Mouse (Mus musculus): ENCODE data around the gene Mbtd1.
"Not testable (repeated sequence)": the region's sequence is repeated elsewhere in the genome, so short reads cannot be mapped to it uniquely, and the experiment has no call there.

The Mbtd1 gene

DNA sequence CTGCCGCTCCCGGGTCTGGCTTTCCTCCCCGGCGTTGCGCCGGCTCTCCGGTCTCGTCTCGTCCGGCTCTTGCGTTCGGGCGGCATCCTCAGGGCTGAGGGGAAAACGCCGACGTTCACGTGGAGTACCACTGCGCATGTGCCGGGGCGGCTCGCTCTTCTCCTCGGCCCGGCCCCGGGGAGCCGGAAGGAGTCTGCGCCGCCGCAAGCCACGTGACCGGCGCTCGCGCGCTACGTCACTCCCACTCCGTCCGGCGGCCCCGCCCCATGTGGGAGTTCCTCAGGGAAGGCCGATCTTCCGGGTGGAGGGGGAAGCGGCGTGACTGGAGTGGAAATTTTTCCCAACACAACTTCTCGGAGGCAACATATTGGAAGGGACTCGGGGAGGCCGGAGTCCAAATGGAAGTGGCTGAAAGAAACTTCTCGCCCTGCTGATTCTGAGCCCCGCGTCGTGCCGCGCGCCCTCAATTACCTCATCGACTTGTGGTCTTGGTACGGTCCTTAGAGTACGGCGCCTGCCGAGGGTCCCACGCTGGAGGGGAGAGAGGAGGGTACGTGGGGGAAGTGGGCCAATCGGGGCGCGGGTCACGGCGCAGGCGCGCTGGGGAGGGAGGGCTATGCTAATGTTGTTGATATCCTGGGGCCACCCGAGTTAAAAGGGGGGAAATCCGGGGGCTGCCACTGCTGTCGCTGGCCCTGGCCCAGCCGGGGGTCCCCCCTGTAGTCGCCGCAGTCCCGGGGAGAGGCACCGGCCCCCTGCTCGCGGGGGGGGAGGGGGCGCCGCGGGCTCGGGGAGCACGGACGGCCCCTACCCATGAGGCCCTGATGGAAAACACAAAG, at the start of gene Mbtd1, which contains the start of gene Utp18:
Mbtd1 (plus strand) TSS at position 281 of the 839 bp plus-strand sequence.
Utp18 (minus strand) TSS at position 195 of the 839 bp plus-strand sequence.
- peak; percentile 99 for DNase-seq

DNA sequence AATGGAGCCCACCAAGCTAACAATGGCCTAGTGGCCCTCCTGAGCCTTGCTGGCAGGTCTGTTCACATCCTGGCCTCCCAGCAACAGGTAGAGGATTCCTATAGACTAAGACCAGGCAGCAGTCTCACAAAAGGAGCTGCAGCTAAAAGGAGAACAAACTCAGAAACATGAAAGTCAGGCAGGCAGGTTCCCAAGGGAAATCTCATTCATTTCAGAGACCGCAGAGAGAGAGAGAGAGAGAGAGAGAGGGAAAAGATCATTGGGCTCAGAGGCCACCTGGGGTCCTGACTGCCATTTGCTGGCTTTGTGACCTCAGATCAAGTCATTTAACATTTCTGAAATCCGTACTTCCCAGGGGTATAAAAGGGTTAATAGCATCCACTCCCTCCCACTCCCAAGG, 38.3 kb upstream of the Mbtd1 start:
- no peak for DNase-seq

DNA sequence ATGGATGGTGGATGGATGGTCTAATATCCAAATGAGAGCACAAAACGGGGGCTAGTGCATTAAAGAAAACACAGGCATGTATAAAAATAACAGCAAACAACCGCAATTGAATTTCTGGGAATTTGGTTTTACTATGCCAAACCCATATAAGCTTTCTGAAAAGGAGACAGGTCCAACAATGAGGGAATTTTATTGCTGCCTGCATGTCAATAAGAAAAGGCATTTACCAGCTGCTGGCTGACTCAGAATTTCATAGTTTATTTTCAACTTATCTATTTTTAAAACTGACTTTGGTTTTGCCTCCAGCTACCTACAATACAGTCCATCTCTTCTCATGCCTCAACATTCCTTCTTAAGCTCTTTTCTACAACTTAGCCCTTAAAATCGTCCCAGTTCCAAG, 33.1 kb upstream of the Mbtd1 start:
- DNase-seq = no peak

DNA sequence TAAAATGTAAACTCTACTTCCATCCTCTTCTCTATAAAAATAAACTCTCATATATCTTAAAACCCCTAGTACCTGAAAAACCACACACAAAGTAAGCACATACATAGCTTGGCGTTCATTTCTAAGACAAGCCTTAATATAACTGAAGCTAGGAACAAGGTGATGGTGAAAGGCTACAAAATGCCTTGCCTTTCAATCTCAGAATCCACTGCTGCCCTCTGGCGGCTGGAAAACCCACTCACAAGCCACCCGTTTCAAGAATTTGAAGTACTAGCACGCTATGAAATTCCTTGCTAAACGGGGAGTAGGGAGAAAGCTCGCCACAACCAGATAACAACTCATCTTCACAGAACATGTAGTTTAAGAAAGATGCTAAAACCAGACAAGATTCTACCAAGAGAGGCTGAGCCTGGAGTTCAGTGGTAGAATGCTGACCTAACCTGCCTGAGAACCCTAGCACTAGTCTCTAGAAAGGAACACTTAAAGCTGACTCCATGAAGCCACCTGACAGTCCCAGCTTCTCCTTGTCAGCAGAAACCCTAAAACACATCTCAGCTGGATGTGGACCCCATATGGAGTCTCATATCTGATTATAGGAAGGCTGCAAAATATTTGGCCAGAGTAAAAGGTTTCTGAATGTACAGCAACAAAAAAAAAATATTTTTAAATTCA, 29.2 kb upstream of the Mbtd1 start:
- peak; percentile 75 for DNase-seq

DNA sequence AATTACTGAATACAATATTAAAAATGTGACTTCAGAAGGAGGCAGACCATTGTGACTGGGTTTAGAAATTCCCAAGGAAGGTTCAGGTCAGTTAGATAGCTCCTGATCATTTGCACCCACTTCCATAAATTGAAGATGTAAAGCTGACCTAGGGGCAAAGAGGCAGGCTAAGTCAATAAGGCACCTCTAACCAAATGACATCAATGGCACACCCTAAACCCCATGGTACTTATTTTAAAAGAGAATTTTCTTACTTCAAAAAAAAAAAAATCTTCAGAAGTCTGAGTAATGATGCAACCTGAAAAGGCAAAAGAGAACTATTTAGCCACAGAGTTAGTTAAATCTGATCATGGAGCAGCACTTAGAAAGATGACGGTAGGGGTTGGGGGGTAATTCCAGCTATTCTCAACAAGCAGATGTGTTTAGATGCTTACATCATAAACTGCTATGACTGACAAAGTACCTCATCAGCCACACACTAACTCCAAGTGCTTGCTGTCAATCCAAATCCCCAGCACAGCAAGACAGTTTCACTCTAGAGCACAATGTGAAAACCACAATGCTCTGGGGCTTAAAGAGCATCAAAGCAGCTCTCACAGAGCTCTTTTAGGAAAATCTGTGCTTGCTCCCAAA, 25.0 kb upstream of the Mbtd1 start:
- no peak for DNase-seq

DNA sequence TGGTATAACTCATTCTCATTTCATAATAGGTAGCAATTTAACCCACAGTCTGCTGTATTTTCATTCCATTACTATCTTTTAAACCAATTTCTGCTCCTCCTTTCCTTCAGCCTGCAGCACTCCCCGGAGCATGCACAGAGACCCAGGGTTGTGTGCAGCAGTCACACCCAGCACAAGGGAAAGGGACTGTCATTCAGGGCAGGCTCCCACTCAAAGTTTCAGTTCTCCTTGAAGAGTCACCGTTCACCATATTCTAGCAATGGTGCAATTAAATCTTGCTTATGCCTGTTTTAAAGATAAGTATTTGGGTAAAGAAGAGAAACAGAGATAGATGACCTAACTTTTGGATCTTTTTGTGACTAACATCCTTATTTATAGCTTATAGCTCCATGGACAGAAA, 24.5 kb upstream of the Mbtd1 start:
- no peak for DNase-seq

DNA sequence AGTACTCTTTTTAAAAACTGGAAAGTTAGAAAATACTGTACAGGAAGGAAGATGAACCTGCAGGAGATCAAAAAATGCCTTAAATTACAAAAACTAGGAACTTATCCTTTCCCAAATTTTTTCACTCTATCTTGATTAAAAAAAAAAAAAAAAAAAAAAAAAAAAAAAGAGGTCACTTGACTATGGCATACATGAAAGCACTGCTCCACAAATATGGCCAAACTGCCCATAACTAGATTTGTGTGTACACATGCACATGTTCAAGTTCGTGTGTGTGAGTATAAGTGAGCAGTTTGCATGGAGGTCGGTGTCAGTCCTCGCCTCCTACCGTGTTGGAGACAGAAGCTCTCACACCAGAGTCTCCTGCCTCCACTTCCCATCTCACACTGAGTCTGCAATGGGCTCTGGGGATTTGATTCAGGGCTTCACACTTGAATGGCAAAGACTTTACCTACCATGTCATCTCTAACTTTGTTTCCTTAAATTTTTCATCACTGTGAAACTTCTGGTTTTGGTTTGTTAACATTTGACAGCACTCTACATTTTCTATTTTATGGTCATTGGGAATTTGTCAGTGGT, 23.5 kb upstream of the Mbtd1 start:
- no peak for DNase-seq

DNA sequence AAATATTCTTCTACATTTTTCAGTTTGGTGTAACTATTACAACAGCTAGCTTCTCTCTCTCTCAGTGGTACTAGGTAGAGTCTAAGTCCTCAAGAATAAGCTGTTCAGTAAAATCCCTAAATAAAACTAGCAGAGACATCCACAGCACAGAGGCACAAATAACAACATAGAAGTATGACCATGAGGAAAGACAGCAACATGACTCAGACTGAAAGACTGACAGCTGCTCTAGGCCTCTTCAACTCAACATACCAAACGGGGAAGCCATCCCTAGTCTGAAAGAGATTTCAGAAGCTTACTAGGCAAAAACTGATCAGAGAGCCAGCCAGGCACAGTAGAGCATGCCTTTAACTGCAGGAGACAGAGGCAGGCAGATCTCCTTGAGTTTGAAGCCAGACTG, 23.0 kb upstream of the Mbtd1 start:
- no peak for DNase-seq

DNA sequence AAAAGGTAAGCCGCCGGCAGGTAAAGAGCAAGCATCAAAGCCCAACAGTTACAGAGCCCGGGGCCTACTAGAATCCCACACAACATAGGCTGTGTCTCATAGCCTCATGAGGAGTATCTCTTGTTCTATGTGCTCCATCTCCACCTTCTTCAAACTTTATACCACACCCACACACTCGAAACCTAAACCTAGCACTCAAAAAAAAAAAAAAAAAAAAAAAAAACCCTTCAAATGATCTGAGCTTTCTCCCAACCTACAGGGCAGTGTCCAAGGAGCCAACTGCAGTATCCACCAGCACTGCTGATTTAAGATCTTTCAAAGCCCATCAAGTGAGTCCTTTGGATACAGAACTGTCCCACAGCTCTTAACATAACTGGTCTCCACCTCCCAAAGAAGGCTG, 1.6 kb upstream of the Mbtd1 start:
- DNase-seq = no peak

DNA sequence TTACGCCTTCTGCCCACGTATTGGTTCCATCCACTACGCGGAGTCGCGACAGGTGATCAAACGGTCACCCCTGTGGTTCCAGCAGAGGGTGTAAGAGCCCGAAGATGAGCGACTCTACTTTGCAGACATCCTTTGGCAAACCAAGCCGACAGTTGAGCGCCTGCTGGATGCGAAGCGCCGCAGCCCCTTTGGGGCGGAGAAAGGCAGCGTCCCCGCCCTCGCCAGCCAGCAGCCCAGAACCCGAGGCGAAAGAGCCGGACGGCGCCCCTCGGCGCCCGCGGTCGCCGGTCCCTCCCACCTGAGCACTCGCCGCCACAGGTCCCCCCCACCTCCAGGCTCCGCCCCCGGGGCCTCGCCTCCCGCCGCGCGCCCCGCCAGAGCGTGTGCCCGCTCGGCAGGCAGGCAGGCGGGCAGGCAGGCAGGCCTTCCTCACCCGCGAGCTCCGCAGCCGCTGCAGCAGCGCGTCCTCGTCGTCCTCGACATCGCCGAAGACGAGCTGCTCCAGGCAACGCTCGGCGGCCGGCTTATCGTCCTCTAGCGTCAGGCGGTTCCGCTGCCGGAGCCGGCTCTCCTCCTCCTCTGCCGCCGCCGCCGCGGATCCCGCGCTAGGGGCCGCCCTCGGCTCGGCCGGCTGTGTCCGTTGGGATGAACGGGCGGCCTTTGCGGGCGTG, 616 bp upstream of the Mbtd1 start:
- peak; percentile 54 for DNase-seq

DNA sequence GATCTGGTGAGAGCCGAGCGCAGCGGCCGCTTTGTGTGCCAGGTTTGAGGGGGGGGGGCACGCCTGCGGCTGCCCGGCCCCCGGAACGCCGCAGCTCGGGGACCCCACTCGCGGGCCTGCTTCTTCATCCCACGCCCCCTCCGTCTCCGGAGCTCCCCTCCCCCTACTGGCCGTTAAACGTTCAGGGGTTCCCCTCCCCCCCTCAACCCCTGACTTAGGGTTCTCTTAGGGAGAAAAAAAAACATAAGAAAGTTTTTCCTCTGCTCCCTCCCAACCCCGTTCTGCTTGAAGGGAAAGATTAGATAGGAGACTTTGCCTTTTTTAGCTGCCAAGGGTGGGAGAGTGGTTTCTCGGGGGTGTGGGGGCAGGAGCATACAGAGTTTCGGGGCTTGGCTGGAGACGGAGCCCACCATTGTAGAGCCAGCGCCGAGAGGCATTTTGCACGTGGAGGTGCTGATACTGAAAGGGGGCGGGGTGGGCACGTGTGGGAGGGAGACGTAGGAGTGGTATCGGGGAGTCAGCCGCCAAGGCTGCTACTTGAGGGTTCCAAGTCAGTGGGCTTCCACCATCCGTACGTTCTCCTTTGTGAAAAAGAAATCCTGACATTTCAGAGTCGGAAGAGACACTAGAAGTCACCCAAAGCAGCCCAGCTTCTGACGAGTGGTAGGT, 893 bp downstream of the Mbtd1 start:
- peak; percentile 25 for DNase-seq

DNA sequence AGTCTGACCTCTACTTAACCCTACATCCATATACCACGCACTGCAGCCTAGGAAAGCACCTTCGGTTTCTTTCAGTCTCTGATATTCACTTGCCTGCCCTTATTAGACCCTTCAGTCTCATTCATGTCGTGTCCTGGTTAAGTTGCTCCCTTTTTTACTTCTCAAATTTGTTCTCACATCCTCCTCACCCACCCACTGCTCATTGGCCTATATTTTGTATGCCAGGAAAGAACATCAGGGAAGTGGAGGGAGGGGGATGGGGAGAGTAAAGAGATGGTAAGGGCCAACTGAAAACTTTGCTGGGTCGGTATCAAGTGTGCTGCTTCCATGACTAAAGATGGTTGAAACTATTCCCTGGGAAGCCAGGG, 1.4 kb downstream of the Mbtd1 start:
- no peak for DNase-seq

DNA sequence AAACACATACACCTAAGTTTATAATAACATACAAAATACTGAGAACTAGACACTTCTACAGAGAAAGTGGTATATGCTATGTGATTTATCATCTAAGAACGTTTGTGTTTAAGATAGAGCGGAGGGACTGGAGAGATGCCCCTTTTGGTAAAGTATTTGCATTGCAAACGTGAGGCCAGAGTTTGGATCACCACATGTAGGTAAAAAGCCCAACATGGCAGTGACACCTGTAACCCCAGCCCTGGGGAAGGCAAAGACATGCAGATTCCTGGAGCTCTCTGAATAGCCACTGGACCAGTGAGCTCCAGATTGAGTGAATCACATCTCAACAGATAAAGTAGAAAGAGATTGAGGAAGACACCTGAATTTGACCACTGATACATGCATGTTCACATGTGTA, 12.1 kb downstream of the Mbtd1 start:
- no peak for DNase-seq

DNA sequence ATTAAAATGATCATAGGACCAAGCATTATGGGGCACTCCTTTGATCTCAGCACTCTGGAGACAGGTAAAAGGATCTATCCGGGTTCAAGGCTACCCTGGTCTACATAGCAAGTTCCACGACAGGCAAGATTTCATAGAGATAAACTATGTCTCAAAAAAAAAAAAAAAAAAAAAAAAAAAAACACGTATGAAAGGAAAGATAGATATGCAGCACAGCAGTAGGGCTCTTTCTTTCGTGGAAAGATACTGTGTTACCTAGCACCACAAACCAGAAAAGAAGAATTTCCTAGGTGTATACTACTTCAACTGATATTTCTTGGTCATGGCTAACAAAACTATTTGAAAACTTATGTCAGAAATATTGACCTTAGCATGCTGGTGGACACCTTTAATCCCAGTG, 21.2 kb downstream of the Mbtd1 start:
- DNase-seq = no peak

DNA sequence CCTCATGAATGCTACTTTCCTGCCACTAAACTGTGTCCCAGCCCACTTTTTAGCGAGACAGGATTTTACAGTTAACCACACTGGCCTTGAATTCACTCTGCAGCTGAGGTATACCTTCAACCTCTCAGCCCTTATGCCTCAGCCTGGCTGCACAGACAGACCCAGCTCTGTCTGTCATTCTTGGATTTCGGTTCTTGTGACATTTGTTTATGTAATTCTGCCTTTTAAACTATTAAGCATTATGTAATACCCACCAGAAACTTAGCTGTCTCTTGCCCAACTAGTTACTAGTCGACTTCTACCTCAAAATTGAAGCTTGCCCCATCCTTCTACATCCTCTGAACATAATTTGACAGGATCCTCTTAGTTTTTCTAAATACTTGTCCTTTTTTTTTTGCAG, 22.2 kb downstream of the Mbtd1 start:
- DNase-seq = no peak

DNA sequence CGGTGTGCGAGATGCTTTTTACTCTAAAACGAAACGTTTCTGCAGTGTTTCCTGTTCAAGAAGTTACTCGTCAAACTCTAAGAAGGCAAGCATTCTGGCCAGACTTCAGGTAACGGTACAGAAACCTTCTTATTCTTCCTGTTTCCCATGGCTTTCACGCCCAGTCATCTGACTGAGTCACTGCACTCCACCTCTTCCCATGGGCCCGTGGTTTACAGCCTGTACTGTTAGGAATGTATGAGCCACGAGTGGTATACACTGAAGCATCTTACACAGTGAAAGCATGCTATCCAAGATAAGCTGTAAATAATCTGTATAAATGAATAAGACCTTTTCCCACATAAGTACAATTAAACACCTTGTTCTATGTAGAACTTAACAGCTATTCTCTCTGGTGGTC, 23.2 kb downstream of the Mbtd1 start:
- no peak for DNase-seq

DNA sequence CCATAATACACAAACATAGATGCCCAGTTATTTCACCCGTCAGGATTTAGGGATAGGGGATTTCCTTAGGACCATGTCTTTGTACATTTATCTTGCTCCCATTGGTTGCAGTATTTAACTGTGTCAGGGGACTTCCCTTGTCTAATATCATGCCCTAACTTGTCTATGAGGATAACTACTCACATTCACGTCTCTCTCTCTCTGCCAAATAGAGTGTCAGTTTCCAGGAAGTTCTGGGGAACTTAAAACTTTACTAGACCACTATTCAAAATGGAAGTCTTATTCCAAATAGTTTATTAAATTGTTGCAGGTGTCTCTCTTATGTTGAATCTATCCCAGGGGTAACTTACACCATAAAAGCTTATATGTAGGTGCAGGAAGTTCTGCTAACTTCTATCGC, 26.0 kb downstream of the Mbtd1 start:
- DNase-seq = no peak

DNA sequence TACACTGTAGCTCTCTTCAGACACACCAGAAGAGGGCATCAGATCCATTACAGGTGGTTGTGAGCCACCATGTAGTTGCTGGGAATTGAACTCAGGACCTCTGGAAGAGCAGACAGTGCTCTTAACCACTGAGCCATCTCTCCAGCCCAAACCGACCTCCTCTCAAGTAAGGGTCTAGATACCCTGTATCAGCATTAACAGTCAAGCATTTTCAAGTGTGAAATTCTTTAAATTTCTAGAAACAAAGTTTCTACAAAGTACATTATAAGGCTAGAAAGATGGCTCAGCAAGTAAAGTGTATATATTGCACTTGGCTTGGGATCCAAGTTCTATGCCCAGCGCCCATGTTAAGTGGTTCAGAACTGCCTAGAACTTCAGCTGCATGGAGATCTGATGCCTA, 29.4 kb downstream of the Mbtd1 start:
- DNase-seq = not testable (repeated sequence)

DNA sequence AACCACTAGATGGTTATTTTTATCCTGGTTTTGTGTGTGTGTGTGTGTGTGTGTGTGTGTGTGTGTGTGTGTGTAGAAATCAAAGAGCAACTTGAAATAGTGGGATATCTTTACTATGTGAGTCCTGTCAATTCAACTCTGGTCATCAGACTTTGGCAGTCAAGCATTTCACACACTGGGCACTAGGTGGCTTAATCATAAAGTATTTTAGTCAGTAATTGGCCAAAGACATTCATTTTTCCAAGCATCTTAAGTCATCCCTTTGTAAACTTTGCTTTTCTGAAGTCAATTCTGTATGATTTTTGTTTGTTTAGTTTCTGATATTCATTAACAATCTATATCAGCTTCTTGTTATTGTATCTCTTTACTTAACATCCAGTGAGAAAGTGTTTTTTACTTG, 43.5 kb downstream of the Mbtd1 start:
- DNase-seq = no peak

DNA sequence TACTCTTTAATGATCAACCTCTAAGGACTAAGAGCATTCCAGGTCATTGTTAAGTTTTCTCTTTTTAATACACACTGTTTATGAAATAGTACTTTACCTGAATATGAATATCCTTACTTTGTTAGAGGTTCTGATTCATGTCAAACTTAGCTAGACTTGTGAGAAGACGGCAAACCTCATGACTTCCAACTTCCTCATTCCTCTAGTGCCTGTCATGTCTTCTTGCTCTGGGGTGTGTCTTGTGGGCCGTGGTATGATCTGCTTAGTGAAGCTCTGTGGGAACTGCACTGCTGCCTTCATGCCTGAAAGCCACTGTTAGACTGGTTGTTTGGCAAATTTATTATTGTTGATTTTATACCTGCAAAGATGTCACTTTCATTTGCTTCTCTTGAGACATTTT, 55.3 kb downstream of the Mbtd1 start:
- DNase-seq = no peak

DNA sequence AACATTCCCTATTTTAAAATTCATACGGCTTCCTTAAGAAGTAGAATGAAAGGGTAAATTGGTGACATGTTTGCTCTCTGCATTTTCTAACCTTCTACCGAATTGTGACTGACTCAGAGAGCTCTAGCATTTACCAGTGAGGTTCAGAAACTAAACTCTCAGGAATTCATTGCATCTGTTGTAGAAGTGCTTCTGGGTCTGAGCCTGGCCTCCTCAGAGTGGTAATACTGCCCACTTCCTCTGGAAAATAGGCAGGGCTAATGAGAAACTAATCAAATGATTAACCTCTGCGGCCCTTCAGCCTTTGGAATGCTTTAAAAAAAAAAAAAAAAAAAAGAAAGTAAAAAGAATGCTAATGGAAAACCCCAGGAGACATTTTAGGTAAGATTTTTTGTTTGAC, 59.3 kb downstream of the Mbtd1 start:
- no peak for DNase-seq

DNA sequence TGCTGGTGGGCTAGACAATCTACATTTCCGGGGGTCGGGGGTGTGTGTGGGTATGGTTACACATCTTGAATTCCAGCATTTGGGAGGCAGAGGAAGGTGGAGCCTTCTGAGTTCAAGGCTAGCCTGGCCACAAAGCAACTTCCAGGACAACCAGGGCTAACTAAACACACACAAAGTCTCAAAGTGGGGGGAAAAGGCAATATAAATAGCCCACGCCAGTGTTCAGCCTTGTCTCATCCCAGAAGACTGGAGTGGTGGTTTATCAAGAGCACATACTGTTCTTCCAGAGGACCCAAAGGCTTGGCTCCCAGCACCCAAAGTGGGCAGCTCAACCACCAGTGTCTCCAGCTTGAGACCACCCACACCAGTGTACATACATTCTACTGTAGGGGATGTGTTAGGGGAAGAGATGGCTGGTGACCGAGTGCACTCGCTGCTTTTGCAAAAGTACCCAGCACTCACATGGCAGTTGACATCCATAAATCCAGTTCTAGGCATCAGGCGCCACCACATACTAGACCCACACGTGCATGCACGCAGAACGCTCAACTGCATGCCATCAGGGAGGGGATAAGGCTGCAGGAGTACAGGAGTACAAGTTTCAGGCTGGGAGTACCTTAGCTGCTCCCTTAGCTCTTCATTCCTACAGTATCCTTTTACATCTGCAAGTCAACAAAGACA, 63.4 kb downstream of the Mbtd1 start:
- DNase-seq = no peak
